Mouse (Mus musculus): ENCODE measurements around the gene Pbrm1. TPM values are rescaled to one million over a fixed set of nuclear protein-coding genes. Genes with fewer than 3 reads are reported as not detected.

Pbrm1 gene
- total RNA-seq, 2 experiments from 2014 or later = 50.1 to 57.6 TPM

DNA sequence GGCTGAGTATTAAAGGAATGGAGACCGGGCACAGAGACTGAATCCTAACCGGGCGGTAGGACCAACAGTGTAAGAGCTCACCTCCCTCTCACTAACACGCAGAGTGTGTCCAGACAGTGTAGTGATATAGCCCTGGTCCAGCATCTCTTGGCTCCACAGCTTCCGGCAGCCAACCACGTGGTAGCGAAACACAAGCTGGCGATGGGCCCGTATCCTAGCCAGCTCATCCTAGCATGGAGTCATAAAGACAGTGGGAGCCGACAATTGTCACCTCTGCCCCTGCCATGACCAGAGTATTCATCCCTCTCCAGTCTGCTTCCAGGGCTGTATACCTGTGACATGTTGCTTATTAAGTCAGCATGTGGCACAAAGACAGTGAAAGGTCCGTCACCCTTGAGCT lies 126.8 kb downstream of the Pbrm1 start:
- DNase-seq (ENCODE audit: low spot score in 2 of 2) = no peak
- intact Hi-C loops (cut with DNase I) = no loop called here

GRCm38 (mm10) chr14:31160196-31161150 lies 141.5 kb downstream of the Pbrm1 start:
- intact Hi-C loops (cut with DNase I) = no loop called here
- DNase-seq (ENCODE audit: low spot score in 2 of 2) = no peak

DNA sequence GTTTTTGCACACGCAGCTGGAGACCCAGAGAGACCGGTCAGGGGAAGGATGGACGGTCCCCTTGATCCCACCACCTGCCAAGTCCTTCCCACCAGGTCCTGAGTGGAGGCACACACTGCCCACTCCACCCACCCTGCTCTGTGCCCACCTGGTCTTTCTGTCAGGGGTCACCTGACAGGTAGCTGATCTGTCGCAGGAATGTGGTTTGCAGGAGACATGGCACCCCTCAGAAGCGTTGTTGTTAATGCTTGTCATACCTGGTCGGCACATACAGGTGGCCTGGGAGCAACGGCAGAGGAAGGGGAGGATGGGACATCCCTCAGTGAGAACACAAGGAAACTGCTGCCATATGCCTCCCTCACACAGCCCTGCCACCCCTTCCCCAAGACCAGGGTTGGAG lies 142.3 kb downstream of the Pbrm1 start:
- DNase-seq (ENCODE audit: low spot score in 2 of 2) = no peak
- intact Hi-C loops (cut with DNase I) = no loop called here

DNA sequence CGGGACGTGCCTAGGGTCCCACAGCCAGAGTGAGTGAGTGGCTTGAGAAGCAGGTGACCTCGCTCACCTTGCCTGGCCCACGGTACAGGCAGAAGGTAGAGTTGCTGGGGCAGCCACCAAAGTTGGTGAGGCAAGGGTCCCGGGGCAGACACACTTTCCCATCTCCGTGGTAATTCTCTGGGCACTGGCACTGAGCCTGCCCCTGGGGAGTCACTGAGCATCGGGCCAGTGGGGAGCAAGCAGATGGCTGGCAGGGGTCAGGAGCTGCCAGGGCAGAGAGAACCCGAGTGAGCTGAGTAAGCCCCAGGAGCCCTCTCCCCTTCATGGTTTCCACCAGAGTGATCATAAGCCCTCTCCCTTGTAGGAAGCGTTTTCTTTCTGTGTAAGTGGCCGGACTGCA lies 142.7 kb downstream of the Pbrm1 start:
- DNase-seq (ENCODE audit: low spot score in 2 of 2) = no peak
- intact Hi-C loops (cut with DNase I) = no loop called here

GRCm38 (mm10) chr14:31164067-31164466 lies 145.1 kb downstream of the Pbrm1 start:
- DNase-seq (ENCODE audit: low spot score in 2 of 2) = no peak
- intact Hi-C loops (cut with DNase I) = no loop called here

DNA sequence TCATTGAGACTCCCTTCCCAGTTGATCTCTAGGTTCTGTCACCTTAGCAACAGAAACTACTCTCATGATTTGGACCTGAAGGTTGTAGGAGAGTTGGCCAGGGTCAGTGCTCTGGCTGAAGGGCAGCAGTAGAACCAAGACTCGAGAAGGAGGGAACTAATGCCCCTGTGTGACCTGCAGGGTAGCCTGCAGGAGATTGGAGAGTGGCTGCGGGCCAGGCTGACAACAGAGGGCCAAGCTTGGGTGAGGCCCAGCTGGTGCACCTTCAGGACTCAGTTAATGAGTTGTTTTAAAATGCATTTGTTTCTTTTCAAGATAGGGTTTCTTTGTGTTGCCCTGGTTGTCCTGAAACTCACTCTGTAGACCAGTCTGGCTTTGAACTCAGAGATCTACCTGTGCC lies 146.1 kb downstream of the Pbrm1 start:
- DNase-seq (ENCODE audit: low spot score in 2 of 2) = no peak
- intact Hi-C loops (cut with DNase I) = no loop called here

GRCm38 (mm10) chr14:31165458-31165857 lies 146.5 kb downstream of the Pbrm1 start:
- DNase-seq (ENCODE audit: low spot score in 2 of 2) = no peak
- intact Hi-C loops (cut with DNase I) = no loop called here

DNA sequence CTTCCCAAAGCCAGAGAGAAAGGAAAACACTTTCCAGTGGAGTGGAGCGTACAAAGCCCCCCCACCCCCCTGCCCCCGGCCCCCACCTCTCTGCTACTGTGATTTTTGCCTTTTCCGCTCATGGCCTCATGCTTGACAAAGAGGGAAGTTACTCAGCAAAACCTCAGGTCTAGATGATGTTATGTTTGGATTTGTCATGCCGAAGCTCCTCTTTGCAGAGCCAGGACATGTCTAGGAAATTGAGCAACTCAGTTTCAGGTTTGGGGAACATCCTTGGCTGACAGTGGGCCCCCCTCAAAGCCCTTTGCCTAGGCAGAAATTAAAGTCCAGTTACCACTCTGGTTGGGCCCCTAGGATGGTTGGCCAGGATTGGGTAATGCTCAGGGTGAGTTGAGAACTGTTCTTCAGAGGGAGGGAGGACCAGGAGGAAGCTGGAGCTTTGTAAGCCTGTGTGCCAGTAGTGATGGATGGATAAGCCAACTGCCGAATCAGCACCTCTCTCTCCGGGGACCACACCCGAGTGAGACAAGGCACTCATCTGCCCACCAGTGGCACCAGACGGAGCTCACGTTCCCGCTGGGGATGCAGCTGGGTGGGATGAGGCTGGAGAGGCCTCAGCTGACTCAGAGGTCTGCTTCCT lies 147.2 kb downstream of the Pbrm1 start:
- intact Hi-C loops (cut with DNase I) = no loop called here
- DNase-seq (ENCODE audit: low spot score in 2 of 2) = no peak

DNA sequence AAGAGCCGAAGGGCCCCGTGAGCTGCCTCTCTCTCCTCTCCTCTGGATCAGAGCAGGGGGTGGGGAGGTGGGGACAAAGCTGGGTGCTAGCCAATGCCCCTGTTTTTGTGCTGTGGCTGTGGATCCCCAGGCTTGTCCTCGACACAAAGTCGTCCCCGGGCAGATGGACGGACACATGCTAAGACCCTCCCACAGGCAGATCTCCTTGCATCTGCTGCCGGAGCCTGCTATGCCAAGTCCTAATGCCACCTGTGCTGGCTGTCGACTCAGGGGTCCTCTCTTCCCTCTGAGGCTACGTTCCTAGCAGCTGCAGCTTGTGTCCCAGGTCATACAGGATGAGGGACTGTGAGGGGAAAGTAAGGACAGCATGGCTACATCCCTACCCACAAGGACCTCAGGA lies 147.9 kb downstream of the Pbrm1 start:
- intact Hi-C loops (cut with DNase I) = no loop called here
- DNase-seq (ENCODE audit: low spot score in 2 of 2) = no peak

GRCm38 (mm10) chr14:31168425-31168824 lies 149.5 kb downstream of the Pbrm1 start, which contains the start of gene Stab1:
TSS of gene Stab1 (minus strand) at chr14:31168641.
- DNase-seq (ENCODE audit: low spot score in 2 of 2) = no peak
- intact Hi-C loops (cut with DNase I) = no loop called here

GRCm38 (mm10) chr14:31169508-31169907 lies 150.6 kb downstream of the Pbrm1 start:
- intact Hi-C loops (cut with DNase I) = no loop called here
- no peak for DNase-seq (ENCODE audit: low spot score in 2 of 2)

GRCm38 (mm10) chr14:31170963-31171362 lies 152.0 kb downstream of the Pbrm1 start:
- no peak for DNase-seq (ENCODE audit: low spot score in 2 of 2)
- intact Hi-C loops (cut with DNase I) = no loop called here

Other genes starting within 250 kb of the Pbrm1 start
- gene Tmem110, start 193.5 kb upstream of the Pbrm1 start, total RNA-seq (2021) = 10 to 100 TPM; 23.4 to 24.2 TPM
- gene Mustn1, start 139.9 kb upstream of the Pbrm1 start, total RNA-seq (2021) = 1 to 10 TPM; 3.0 to 4.5 TPM
- not detected for gene Itih4, start 132.7 kb upstream of the Pbrm1 start, total RNA-seq (2021)
- gene Itih3, start 95.4 kb upstream of the Pbrm1 start, total RNA-seq (2021) = 10 to 100 TPM; 19.5 to 24.1 TPM
- not detected for gene Itih1, start 75.8 kb upstream of the Pbrm1 start, total RNA-seq (2021)
- gene Nek4, start 67.8 kb upstream of the Pbrm1 start, total RNA-seq (2021) = 10 to 100 TPM; 17.0 to 19.8 TPM
- gene Glt8d1, start 17.7 kb upstream of the Pbrm1 start, total RNA-seq (2021) = 10 to 100 TPM; 27.9 to 43.2 TPM
- gene Spcs1, start 17.5 kb upstream of the Pbrm1 start, total RNA-seq (2021) = 100 to 1,000 TPM; 151 to 164 TPM
- 10 to 100 TPM; 41.8 to 53.9 TPM for gene Gnl3, start within 50 bp of the Pbrm1 start, total RNA-seq (2021)
- 10 to 100 TPM; 24.6 to 32.9 TPM for gene Smim4, start 109.8 kb downstream of the Pbrm1 start, total RNA-seq (2021)
- 1 to 10 TPM; 2.8 to 4.6 TPM for gene Nt5dc2, start 111.9 kb downstream of the Pbrm1 start, total RNA-seq (2021)
- 10 to 100 TPM; 22.5 to 23.5 TPM for gene Stab1, start 149.5 kb downstream of the Pbrm1 start, total RNA-seq (2021)
- 100 to 1,000 TPM in 1 of 2 experiments, 10 to 100 TPM in 1; 41.9 to 150 TPM for gene Tnnc1, start 189.2 kb downstream of the Pbrm1 start, total RNA-seq (2021)
- 100 to 1,000 TPM; 373 to 412 TPM for gene Nisch, start 197.8 kb downstream of the Pbrm1 start, total RNA-seq (2021)
- 1 to 10 TPM; 4.4 to 5.8 TPM for gene Sema3g, start 198.7 kb downstream of the Pbrm1 start, total RNA-seq (2021)
- 1 to 10 TPM; 4.4 to 4.6 TPM for gene Phf7, start 232.2 kb downstream of the Pbrm1 start, total RNA-seq (2021)
- gene Bap1, start 232.3 kb downstream of the Pbrm1 start, total RNA-seq (2021) = 100 to 1,000 TPM; 144 to 148 TPM

Measured in left cerebral cortex, postnatal 36 days (tissue).